Mouse (Mus musculus) small intestine, adult 2 months (tissue): ENCODE results near the gene Adamts14.

ENCODE experiments used
- CTCF ChIP-seq: fragments of 200-500 bp; IDR thresholded peaks from 2 replicates; pipeline ENCODE4 v1.5.1; 2012; ENCODE audit warnings: low read depth, mild to moderate bottlenecking, control low read depth, inconsistent platforms, low read length, moderate library complexity, mixed read lengths; ENCODE audit not compliant: insufficient replicate concordance, insufficient read length; ENCODE audit errors: extremely low read depth
- POLR2A ChIP-seq: fragments of 200-500 bp; IDR thresholded peaks from 2 replicates; pipeline ENCODE4 v1.6.1; 2012; ENCODE audit warnings: low read depth, mild to moderate bottlenecking, control low read depth, inconsistent platforms, low read length, moderate library complexity

GRCm38 (mm10) chr10:61176221-61176790, 96.9 kb downstream of the Adamts14 start:
- no peak for TF ChIP-seq CTCF
- TF ChIP-seq POLR2A, result no peak
